Mouse (Mus musculus): Measurements from ENCODE around the gene Disp1. TPM values are rescaled to one million over a fixed set of nuclear protein-coding genes. Genes with fewer than 3 reads are reported as not detected.

Gene Disp1
- polyA plus RNA-seq, 1 experiment, result 7.8 TPM

DNA sequence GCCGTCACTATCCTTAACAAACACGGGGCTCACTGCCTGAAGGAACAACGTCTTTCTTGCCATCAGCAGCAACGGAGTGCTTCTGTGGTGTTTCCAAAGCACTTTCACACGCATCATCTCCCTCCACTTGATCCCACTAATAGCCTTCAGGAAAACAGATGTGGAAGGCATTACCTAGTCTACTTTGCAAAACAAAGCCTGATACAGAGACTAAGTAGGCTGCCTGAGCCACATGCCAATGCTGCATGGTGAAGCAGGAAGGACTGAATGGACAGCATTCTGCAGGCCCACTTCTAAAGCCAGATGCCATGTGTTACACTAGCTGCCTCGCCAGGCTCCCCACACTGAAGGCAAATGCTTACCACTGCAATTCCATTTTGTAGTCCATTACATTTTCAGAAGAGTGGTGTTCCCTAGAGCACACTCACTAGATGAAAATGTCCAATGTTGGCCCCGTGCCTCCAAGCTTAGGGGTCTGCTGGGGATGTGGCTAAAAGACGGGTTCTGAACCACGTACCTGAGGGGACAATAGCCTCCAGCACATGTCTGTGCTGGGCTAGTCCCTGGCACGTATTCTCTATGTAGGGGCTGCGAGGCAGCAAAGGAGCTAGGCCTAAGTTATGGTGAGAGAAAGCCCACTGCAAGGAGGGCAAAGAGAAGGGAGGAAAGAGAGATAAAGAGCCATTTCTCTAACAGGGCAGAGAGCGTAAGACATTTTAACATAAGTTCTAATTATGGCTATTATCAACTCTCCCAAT is 80.6 kb downstream of the Disp1 start:
- DNase-seq (ENCODE audit: extremely low spot score in 1 of 2, low spot score in 1 of 2), result no peak

DNA sequence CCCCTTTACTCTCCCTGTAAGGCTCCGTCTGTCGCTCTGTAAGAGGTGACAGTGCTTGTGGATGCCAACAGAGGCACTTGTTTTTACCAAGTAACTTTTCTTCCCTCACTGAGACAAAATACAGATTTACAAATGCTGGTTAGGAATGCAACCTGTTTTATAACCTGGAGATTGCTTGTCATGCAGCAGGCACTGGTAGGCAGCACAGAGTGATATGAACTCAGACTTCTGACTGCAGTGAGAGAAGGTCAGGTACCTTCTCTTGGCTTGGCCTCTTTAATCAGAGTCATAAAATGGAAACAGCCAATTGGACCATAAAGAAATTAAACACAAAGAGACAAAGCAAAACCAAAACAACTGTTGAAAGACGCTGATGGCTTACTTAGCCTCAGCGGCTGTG is 83.2 kb downstream of the Disp1 start:
- no peak for DNase-seq (ENCODE audit: extremely low spot score in 1 of 2, low spot score in 1 of 2)

DNA sequence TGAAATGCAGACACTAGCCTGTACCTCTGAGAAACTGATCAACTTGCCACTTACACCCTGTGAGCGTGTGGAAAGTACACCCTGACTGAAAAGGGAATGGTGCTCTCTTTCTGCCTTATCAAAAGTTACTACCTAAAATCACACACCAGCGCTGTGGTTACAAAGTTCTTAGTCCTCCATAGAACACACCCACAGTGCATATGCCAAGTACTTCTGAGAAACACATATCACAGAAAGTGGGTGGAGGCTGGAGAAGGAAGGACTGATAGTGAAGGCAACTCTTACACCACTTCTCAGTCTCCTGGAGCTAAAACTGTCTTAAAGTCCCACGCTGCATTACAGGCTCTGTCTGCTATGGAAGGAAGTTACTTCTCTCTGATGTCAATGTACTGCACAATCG is 86.9 kb downstream of the Disp1 start:
- DNase-seq (ENCODE audit: extremely low spot score in 1 of 2, low spot score in 1 of 2), result peak; percentile 30 to 58

DNA sequence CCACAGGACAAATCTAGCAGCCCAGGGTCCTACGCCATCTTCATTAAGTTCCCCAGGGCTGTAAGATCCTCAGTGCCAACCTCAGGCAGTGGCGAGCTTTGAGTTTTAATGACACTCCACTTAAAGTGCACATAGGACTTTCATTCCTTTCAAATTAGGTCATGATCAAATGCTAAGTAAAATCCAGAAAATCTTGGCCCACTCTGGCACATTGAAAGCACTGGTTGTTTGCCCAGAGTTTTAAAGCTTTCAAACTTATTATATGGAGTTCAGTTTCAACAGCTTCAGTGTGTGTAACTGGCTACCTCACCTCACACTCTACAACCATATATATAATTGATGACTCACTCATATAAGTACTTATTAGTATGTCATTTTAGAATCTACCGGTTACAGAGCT is 87.9 kb downstream of the Disp1 start:
- DNase-seq (ENCODE audit: extremely low spot score in 1 of 2, low spot score in 1 of 2), result no peak

DNA sequence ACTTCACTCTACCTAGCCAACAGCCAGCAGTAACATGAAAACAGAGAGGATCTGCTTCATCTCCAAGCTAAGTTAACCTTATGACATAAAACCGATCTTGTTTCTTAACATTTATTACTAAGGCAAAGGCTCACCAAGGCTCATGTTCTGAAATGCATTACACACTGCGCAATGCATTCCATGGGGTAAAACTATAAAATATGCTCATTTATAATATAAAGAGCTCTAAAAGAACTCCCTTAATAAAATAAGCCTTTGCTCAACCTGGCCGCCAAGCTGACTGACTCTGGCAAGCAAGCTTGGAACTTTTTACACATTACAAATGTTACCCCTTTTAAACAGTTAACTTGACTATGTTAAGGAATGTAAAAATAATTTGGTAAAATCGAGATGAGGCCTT is 94.1 kb downstream of the Disp1 start:
- DNase-seq (ENCODE audit: extremely low spot score in 1 of 2, low spot score in 1 of 2), result no peak

DNA sequence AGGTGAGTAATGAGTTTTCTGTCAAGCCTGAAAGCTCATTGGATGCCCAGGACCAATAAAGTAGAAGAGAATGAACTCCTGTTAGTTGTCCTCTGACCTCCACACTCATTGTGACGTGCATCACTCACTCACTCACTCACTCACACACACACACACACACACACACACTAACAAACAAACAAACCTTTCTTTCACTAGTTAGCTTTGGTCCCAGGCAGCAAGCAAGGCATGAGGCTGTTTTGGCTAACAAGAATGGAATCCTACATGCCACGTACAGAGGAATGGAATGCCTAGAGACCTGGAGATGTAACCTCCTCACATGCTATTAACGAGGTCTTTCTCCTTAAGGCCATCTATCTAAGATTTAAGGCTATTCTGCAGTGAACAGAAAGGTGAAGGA is 97.6 kb downstream of the Disp1 start:
- no peak for DNase-seq (ENCODE audit: extremely low spot score in 1 of 2, low spot score in 1 of 2)

DNA sequence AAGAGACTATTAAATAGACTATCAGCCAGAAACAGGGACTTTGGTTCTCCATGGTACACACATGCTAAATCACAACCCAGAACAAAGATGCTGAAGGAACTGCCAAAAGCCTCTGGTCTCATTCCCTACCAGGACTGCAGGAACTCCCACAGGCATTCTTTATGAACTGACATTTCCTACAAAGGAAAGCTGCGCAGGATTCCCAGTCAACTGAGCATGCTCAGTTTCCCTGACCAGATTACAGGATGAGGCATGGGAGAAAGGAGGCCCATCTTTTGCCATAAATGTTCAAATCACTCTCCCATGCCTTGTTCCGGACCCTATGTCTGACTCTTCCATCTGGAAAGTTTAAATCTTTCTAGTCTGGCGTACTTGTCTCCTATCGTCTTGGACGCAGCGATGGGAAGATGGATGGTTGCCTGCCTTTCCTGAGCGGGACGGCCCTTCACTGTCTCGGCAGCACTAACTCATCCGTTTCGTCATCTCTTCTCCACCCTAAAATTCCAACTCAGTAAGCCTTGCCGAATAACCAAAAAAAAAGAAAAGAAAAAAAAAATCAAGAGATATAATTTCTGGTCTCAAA is 100.9 kb downstream of the Disp1 start:
- DNase-seq (ENCODE audit: extremely low spot score in 1 of 2, low spot score in 1 of 2), result no peak

DNA sequence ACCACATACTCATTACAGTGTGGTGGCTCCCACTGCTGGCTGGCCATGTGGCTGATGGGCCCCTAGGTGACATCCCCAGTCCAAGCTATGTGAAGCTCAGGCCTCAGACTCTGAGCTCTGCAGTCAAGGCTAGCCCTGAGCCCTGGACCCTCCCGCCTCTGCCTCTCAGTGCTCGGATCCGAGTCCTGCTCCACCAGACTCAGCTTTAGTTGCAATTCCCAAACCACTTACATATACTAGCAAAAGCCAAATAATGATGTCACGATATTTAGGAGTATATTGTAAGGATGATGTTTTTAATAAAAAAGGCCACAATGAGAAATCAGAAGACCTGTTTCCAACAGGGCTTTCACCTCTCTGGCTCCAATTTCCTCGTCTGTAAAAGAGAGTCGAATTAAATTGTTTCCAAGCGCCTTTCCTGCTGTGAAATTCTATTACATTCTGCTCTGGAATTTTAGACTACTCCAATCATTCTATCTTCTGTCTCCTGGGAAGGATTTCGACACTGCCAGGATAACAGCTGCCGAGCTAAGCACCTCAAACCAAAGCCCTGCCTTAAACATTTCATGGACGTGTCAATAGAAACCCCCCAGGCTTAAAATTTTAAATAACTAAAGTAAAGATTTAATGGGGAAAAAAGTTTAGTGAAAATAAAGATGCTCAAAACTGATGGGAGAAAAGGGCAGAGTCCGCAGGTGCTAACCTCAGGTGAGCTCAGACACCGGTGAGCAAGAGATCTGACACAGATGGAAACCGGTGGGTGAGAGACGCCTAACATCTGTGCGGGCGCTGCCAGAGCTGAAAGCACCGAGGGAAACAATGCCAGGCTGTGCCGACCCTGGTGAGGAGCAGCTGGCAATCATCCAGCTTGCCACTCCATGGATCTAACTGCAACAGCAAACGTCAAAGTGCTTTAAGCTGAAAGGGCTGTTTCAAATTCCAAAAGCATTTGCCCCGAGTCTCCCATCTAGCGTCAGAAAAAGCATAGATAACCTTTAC is 103.2 kb downstream of the Disp1 start:
- DNase-seq (ENCODE audit: extremely low spot score in 1 of 2, low spot score in 1 of 2), result no peak

DNA sequence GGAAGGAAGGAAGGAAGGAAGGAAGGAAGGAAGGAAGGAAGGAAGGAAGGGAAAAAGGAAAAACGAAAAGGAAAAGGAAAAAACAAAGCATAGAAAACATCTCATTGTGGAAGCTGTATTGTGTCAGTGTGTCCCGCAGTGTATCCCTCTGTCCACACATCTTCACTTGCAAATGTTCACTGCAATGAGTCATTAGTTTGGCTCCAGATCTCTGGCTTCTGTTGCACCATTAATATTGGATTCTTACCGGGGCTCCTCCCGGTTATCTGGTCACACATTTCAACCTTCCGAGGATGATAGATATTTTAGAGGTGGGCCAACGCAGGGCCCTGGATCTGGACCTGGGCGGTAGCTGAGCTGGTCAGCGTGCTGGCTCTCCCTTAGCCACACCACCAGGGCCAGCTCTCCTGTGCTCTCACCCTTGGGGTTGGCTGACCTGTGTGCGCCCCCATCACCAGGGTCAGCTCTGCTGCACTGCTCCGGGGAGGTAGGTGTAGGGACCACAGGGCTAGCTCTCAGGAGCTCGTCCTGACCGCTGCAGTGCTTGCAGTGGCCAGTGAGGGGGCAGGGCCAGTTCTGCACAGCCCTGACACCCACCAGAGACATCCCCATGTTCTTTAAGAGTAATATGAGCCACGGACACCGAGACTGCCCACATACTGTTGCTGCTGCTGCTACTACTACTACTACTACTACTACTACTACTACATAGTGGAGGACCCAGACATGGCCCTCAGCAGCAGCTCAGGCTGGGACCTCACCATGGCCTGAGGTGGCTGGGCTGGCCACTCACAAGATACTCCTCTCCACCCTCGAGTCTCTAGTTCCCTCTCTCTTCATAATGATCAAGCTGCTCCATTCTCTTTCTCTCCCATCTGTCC is 104.1 kb downstream of the Disp1 start:
- no peak for DNase-seq (ENCODE audit: extremely low spot score in 1 of 2, low spot score in 1 of 2)

DNA sequence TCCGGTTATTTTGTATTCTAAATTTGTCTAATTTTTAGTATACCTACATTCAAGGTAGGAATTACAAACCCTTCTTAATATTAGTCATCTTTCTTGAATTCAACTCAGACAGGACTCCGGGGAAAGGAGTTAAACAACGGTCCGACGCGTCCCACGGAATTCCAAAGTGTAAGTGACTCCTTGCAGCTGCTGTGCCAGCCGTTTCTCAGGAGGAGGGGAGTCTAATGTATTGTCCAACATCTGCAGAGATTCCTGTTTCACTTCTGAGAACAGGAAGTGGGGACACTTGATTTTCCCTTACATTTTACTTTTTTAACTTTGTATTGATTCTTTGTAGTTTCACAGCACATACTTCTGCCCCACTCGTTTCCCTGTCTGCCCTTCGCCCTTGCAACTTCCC is 104.9 kb downstream of the Disp1 start:
- DNase-seq (ENCODE audit: extremely low spot score in 1 of 2, low spot score in 1 of 2), result no peak

DNA sequence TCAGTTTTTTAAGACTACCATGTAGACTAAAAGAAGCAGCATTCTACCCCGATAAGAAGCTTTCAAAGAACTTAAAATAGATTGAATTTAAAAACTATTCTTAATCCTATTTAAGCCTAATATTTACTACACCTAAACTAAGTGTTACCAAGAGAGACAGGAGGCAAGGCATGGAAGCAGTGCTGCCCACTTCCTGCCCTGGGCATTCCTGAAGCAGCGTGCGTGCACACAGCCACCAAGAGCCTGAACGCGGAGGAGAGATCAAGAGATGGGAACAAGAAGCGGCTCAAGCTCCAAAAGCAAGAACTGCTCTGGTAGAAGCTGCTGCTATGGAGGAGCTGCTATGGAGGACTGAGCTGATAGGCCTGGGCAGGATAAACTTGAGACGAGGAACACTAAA is 106.2 kb downstream of the Disp1 start:
- DNase-seq (ENCODE audit: extremely low spot score in 1 of 2, low spot score in 1 of 2), result no peak

DNA sequence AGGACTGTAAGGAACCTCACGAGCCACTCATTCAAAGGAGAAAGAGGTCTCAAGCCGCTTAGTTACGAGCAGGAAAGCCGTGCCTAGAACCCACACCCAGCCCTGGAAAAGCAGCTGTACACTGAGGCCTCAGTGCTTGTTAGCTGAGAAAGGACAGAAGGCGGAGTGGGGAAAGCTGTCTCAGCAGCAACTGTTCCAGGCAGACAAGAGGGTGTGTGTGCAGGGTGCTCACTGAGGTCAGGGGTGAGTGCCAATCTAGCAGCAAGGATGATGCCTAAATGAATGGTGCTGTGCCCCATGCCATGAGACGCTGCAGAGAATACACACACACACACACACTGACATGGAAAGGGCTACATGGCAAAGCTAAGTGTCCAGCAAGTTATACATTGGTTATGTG is 106.8 kb downstream of the Disp1 start:
- no peak for DNase-seq (ENCODE audit: extremely low spot score in 1 of 2, low spot score in 1 of 2)

DNA sequence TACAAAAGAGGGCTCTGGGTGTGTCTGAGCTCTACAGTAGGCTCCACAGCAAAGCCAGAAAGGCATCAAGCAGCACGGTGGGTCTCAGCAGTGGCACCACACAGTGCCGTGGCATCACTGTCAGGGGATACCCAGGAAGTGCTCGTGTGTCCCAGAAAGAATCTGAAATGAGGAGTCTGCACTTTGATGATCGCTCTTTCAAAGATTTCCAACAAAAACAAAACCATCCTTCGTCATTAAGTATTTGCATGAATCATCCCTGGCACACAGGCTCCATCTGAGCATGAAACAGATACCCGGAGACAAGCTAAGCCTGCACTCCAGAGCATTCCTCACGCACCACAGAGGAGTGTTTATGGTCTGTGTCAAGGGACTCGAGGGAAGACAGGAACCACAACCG is 107.8 kb downstream of the Disp1 start:
- DNase-seq (ENCODE audit: extremely low spot score in 1 of 2, low spot score in 1 of 2), result no peak

DNA sequence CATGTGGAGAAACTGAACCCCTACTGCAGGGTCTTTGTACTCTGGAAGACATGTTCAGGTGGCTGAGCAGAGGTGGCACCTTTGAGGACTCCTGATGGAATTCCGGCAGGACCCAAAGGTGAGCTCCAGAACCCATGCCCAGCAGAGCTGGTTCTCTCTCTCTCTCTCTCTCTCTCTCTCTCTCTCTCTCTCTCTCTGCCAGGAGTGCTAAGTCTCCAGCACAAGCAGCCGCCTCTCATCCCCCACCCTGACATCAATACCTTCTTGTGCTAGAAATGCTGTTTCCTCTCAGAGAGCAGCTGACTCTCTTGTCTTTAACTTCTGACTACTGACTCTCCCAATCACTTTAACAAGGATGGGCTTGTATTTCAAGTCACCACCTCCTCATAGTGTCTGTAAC is 113.8 kb downstream of the Disp1 start:
- no peak for DNase-seq (ENCODE audit: extremely low spot score in 1 of 2, low spot score in 1 of 2)

DNA sequence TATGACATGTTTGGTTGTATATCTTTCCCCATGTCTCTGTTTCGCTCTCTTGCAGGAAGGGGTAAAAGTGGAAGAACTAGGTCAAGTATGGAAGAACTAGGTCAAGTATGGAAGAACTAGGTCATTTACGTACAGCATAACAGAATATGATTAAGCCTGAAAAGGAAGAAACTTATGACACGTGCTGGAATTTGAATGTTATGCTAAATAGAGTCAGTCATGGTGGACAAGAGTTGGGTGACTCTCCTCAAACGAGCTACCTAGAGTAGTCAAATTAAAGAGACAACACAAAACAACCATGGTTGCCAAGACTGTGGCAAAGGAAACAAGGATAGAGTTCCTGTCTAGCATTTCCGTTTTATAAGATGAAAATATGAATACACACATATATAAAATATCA is 116.6 kb downstream of the Disp1 start:
- no peak for DNase-seq (ENCODE audit: extremely low spot score in 1 of 2, low spot score in 1 of 2)

DNA sequence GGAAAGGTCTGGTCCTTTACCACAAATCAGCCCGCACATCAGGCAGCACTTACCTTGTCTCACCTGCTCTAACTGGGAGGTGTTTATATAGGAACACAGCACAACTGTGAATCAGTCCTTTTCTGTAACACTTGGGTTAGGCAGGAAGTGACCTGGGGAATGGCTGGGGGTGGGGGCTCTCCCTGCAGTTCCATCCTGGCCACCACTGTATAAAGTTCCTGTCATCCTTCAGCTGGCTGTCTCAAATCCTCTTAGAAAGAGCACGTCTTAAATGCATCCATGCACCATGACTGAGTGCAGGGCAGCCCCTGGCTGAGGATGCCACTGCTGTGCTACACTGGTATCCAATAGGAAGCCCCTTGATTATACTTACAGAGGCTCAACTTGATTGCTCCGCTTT is 118.5 kb downstream of the Disp1 start:
- DNase-seq (ENCODE audit: extremely low spot score in 1 of 2, low spot score in 1 of 2), result no peak

DNA sequence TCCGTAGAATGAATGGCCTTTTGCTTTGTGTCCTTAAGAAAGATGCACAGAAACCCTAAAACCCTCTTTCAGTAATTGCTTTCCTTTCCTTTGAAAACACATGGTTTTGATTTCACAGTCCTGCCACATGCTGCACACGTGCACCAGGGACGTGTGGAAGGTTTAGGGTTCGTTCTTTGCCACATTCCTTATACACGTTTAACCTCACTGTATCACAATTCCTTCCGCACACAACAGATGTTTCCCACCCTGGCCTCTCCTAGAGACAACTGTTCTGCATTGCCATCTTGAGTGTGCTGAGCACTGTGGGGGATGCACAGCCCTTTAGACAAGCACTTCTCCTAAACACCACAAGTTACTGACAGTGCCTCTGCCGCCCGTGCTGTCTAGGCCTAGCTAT is 119.2 kb downstream of the Disp1 start:
- no peak for DNase-seq (ENCODE audit: extremely low spot score in 1 of 2, low spot score in 1 of 2)

DNA sequence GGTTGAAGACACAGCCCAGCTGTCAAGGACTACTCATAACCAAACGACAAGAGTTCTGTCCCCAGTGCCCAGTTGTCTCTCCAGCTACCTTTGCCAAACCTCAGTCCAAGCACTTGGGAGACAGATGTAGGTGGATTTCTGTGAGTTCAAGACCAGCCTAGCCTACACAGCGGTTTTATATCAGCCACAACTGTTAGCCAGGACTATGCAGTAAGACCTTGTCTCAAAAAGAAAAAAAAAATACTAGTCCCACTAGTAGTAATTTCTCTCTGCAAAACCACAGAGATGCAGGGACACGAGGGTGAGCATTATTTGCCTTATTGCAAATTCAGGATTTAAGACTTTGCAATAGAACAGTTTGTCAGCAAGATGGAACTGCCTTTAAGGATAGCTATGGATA is 120.0 kb downstream of the Disp1 start:
- DNase-seq (ENCODE audit: extremely low spot score in 1 of 2, low spot score in 1 of 2), result no peak

DNA sequence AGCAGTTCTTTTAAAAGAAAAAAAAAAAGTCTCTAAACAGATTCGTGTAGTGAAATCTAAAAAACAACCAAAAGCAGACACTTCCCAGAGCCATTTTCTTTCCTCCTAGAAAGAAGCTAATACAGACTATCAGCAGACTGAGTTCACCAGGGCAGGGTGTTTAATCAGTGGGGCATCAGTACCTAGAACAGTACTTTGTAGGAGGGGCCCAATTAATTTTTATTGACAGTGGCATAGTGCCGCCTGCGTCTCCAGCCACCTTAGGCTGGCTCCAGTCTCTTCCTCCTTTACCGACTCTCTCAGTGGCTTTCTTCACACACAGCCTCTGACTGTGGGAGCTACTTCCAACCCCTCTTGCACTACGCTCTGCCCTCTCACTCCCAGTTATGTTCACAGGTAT is 121.1 kb downstream of the Disp1 start:
- no peak for DNase-seq (ENCODE audit: extremely low spot score in 1 of 2, low spot score in 1 of 2)

DNA sequence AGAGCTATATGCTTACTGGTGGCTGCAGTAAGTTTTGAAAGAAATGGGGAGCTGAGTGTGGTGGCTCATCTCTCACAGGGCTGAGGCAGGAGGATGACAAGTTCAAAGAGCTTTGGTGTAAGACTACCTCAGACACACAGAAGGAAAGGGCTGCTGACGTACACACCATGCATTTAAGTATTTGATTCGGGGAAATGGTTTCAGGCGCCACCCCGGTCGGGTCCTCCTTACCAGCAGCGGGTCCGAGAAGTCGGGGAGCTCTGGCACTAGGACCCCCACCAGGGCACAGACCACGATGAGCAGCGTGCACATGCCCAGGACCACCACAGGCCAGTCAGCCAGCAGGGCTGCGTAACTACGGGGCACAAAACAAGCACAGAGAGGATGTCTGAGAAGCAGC is 121.6 kb downstream of the Disp1 start:
- DNase-seq (ENCODE audit: extremely low spot score in 1 of 2, low spot score in 1 of 2), result no peak

DNA sequence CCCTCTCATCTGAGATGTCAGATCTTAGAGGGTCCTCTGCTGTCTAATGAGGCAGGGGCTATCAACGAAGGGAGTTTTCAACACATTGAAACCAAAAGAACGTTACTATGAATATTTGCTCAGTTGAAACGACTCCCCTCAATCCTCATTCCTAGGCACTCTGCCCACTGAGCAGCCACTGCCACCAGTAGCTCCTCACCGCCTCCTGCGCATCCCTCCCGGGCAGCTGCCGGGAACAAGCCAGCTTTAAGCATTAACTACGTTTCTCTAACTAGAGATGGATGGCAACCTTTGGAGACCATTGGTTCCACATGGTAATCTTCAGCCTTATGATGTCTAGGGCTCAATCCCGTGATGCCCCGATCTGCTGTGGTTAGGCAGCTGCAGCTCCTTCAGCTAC is 123.7 kb downstream of the Disp1 start:
- no peak for DNase-seq (ENCODE audit: extremely low spot score in 1 of 2, low spot score in 1 of 2)

Measured in frontal cortex, adult 2 months (tissue).